Mouse (Mus musculus): ENCODE results near the gene Thg1l. TPM values are rescaled to one million over a fixed set of nuclear protein-coding genes. Genes with fewer than 3 reads are reported as not detected.

The Thg1l gene
- polyA plus RNA-seq, 1 experiment from 2014 or later, result 18.2 TPM

DNA sequence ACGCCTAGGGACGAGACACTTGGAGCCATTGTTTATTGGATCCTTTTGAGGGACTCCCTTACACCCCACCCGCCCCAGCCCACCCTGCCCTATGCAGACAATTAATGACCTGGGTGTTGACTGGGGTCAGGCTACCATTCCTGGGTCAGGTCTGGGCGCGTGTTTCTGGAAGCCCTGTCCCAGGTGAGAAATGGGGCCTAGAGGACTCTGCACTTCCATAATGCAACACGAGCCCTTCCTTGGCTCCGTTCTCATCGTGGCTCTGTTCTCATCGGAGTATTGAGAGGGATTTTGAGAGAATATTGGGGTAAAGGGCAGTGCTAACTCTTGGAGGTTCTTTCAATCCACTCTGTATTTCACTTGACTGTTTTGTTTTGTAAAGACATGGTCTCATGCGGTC is 39.1 kb downstream of the Thg1l start:
- H3K79me2 ChIP-seq (ENCODE audit: inconsistent target), result no peaks in the 10 kb centered on the region
- no peak overlapping the region for H3K4me3 ChIP-seq (ENCODE audit: inconsistent target)
- no peak overlapping the region for H3K27ac ChIP-seq
- WGBS (ENCODE audit: missing documents), result 92% methylated on average over 10 of the region's 10 CpGs
- no peaks in the 10 kb centered on the region for H3K36me3 ChIP-seq (ENCODE audit: inconsistent target)

DNA sequence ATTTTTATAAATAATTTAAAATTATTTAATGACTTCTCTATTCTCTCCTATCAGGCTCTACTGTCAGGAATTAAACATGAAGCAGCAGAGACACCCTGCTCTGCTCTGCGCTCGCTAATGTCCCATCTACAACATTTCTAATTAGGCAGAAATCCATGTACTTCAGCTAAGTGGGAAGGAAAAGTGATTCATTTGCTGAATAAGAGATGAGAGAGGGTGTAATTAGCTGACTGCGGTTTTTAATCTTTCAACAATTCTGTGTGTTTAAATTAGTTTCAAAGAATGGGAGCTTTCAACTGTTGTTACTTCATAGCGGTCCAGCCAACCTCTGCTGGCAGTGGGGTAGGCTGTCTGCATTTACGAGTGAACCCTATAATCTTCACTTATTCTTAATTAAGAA is 44.6 kb downstream of the Thg1l start:
- H3K36me3 ChIP-seq (ENCODE audit: inconsistent target), result peaks cover 46% of the 10 kb centered on the region

DNA sequence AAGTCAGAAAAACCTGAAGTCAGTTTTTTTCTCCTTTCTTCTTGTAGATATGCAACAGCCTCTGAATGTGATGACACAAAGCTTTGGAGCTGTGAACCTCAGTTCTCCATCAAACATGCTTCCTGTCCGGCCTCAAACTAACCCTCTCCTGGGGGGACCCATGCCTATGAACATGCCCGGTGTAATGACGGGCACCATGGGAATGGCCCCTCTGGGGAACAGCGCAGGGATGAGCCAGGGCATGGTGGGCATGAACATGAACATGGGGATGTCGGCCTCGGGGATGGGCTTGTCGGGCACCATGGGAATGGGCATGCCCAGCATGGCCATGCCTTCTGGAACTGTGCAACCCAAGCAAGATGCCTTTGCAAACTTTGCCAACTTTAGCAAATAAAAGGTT is 46.4 kb downstream of the Thg1l start:
- Histone ChIP-seq H3K27ac (no peak overlapping the region), H3K36me3 (ENCODE audit: inconsistent target) (peaks cover 53% of the 10 kb centered on the region), H3K79me2 (ENCODE audit: inconsistent target) (no peaks in the 10 kb centered on the region), H3K4me3 (ENCODE audit: inconsistent target) (no peak overlapping the region)
- 93% methylated on average over 7 of the region's 7 CpGs for WGBS (ENCODE audit: missing documents)

More for the DNA sequence above, 44.6 kb downstream of the Thg1l start:
- 98% methylated on average over 5 of the region's 5 CpGs for WGBS (ENCODE audit: missing documents)
- Histone ChIP-seq H3K27ac (no peak overlapping the region), H3K79me2 (ENCODE audit: inconsistent target) (no peaks in the 10 kb centered on the region), H3K4me3 (ENCODE audit: inconsistent target) (no peak overlapping the region)

DNA sequence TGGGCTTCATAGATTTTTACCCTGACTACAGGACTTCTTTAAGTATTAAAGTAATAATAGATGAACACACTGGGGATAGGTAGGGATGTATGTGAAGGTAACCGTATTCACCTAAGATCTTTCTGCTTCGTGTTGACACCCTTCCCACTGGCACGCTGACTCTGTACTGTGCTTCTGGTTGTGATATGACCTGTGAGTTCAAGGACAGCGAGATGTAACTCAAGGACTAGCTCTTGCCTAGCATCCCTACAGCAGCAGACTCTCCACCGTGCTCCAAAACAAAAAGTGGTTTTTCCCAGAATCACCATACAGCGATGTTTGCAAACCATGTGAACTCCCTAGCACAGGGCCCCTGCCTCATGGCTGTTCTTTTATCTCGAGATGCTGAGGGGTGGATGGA is 47.2 kb downstream of the Thg1l start:
- WGBS (ENCODE audit: missing documents), result 91% methylated on average over 7 of the region's 7 CpGs
- peaks cover 61% of the 10 kb centered on the region for H3K36me3 ChIP-seq (ENCODE audit: inconsistent target)
- H3K27ac ChIP-seq, result no peak overlapping the region
- H3K79me2 ChIP-seq (ENCODE audit: inconsistent target), result no peaks in the 10 kb centered on the region
- H3K4me3 ChIP-seq (ENCODE audit: inconsistent target), result no peak overlapping the region

DNA sequence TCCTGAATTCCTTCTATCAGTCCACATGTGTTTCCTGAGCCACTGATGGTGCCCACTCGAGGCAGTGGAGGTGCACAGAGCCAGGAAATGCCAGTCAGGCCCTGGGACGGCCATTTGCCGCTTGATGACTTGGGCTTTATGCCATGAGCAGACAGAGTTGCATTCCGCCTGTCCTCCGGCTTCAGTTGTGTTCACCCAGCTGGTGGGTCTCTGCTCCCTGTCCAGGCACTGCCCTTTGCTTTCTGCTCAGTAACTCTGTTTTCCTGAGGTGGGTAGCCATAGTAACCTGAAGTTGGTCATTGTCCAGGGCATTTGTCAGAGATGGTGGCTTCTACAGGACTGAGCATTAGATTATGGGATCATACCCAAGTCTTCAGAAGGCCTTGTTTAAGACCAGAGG is 48.0 kb downstream of the Thg1l start:
- H3K4me3 ChIP-seq (ENCODE audit: inconsistent target), result no peak overlapping the region
- no peaks in the 10 kb centered on the region for H3K79me2 ChIP-seq (ENCODE audit: inconsistent target)
- H3K36me3 ChIP-seq (ENCODE audit: inconsistent target), result peaks cover 62% of the 10 kb centered on the region
- no peak overlapping the region for H3K27ac ChIP-seq
- WGBS (ENCODE audit: missing documents), result 80% methylated on average over 5 of the region's 5 CpGs

DNA sequence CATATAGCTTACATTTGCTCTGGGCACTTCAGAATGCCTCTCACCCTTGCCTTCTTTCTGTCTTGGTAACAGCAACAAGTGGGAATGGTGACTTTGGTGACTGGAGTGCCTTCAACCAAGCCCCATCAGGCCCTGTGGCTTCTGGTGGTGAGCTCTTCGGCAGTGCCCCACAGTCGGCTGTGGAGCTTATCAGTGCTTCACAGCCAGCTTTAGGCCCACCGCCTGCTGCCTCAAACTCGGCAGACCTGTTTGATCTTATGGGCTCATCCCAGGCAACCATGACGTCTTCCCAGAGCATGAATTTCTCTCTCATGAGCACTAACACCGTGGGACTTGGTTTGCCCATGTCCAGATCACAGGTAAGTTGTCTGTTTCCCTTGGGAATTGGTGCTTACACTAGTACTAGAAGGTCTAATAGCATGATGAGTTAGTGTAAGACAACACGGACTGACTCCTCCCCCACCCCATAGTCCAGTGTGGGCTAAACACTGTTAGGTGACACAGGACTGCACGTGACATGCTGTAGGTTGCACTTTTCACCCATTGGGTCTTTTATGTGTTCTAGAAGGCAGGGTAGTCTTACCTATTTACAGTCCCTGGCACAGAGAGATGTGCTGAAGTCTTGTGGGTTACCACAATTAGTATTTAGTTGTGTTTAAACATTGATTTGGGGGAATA is 49.0 kb downstream of the Thg1l start:
- H3K27ac ChIP-seq, result no peak overlapping the region
- H3K4me3 ChIP-seq (ENCODE audit: inconsistent target), result no peak overlapping the region
- WGBS (ENCODE audit: missing documents), result 95% methylated on average over 8 of the region's 8 CpGs
- H3K79me2 ChIP-seq (ENCODE audit: inconsistent target), result no peaks in the 10 kb centered on the region
- peaks cover 66% of the 10 kb centered on the region for H3K36me3 ChIP-seq (ENCODE audit: inconsistent target)

DNA sequence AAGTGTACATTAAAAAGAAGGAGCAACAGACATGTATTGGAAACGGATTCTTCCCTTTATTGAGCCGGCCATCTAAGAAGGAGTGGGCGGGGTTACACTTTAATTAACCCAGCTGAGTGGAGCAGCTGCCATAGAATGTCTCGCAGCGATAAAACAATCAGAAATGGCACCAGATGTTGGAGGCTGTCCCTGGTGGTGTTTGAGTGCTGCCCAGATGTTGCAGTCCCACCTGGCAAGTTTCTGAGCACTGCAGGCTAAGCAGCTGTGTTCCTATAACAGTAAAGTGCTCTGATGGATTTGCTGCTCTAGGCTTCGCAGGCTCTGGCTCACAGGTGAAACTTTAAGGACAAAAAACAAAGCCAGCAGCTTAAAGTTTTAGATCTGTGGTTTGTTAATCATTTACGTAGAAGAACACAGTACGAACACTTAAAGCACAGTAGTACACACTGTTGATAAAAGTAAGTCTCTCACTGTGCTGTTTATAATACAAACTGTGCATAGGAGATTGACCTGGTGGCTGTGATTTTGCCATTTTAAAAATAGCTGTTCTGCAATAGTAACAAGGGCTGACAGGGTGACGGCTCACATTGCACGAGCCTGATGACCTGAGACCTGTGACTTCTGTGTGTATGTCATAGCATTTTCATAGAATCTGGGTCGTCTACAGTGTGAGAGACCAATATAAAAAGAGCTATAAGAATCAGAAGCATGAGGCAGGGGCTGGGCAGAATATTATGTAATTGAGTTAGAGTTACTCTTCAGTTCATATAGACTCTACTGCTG is 54.9 kb downstream of the Thg1l start:
- Histone ChIP-seq H3K27ac (no peak overlapping the region), H3K79me2 (ENCODE audit: inconsistent target) (no peaks in the 10 kb centered on the region; the same call in 1 of the 2 replicates), H3K36me3 (ENCODE audit: inconsistent target) (peaks cover 49% of the 10 kb centered on the region), H3K4me3 (ENCODE audit: inconsistent target) (no peak overlapping the region)
- 85% methylated on average over 11 of the region's 11 CpGs for WGBS (ENCODE audit: missing documents)

DNA sequence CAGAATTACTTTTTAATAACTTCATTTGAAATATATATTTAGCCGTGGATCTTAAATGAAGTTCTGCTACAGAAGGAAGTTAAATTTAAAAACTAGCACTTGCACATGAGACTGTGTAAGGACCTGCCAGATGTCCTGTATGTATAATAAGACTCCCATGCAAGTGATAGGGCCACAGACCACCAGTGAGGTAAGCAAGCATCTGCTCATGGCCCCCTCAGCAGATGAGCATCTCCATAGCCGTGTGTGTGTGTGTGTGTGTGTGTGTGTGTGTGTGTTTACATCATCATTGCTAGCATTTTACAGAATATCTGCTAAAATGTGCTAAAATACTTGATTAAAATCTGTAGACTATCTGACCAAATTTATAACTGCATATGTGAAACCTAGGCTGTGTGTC is 57.9 kb downstream of the Thg1l start:
- Histone ChIP-seq H3K36me3 (ENCODE audit: inconsistent target) (peaks cover 66% of the 10 kb centered on the region), H3K27ac (no peak overlapping the region), H3K79me2 (ENCODE audit: inconsistent target) (no peaks in the 10 kb centered on the region; the same call in 1 of the 2 replicates), H3K4me3 (ENCODE audit: inconsistent target) (no peak overlapping the region)
- WGBS (ENCODE audit: missing documents), result 94% methylated on average over 2 of the region's 2 CpGs

Other genes with a start within 250 kb of the Thg1l start
- 61.0 to 76.9 TPM (median 76.8 TPM) in 3 replicates for gene Clint1, start 103.4 kb downstream of the Thg1l start, polyA plus RNA-seq (2018)
- gene Lsm11, start 10.6 kb downstream of the Thg1l start, polyA plus RNA-seq (2018), result 0.96 to 5.4 TPM (median 1.9 TPM) in 3 replicates
- gene Sox30, start 24.8 kb upstream of the Thg1l start, polyA plus RNA-seq (2018), result not detected in 3 replicates
- 2.0 to 9.0 TPM (median 8.5 TPM) in 3 replicates for gene Gm12166, start 96.8 kb upstream of the Thg1l start, polyA plus RNA-seq (2018)
- 4.7 to 18.1 TPM (median 13.4 TPM) in 3 replicates for gene Adam19, start 100.5 kb upstream of the Thg1l start, polyA plus RNA-seq (2018)
- gene Nipal4, start 211.0 kb upstream of the Thg1l start, polyA plus RNA-seq (2018), result not detected in 3 replicates

Measured in macrophage (primary cell).